Mouse (Mus musculus) lung, adult 2 months (tissue): ENCODE data around the gene Gabarap. TPM values are rescaled to one million over a fixed set of nuclear protein-coding genes. Genes with fewer than 3 reads are reported as not detected.

Experiments used
- DNase-seq: peaks from one replicate; pipeline ENCODE4 v3.0.0; 2022
- H3K4me1 ChIP-seq: fragments of 200-500 bp; 2 replicates; pipeline ENCODE4 v1.6.1; 2011; ENCODE audit warnings: low read length; ENCODE audit not compliant: control insufficient read depth, insufficient read depth
- H3K4me3 ChIP-seq: fragments of 200-500 bp; replicated peaks from 2 replicates; pipeline ENCODE3; 2011; ENCODE audit warnings: low read depth, mild to moderate bottlenecking, control low read depth, low read length; ENCODE audit errors: extremely low read depth
- CTCF ChIP-seq: fragments of 200-500 bp; IDR thresholded peaks from 2 replicates; pipeline ENCODE4 v1.5.1; 2011; ENCODE audit warnings: mild to moderate bottlenecking, low read length, control low read depth; ENCODE audit not compliant: insufficient read depth
- POLR2A ChIP-seq: fragments of 200-500 bp; IDR thresholded peaks from 2 replicates; pipeline ENCODE4 v1.6.1; 2011; ENCODE audit warnings: low read depth, mild to moderate bottlenecking, control low read depth, low read length, borderline replicate concordance; ENCODE audit errors: extremely low read depth
- WGBS: fragments of 180-500 bp; shearing (Covaris S2); methylation state at CpG from one replicate; pipeline ENCODE4 v1.1.7; 2018; 5-methylcytosine and 5-hydroxymethylcytosine counted together
- polyA plus RNA-seq: library from polyadenylated mRNA; depleted of rRNA; stranded (reverse); fragments of >200 nt; gene quantifications from 2 replicates; pipeline ENCODE4 v1.2.3, GENCODE M21; 2012; rRNA removed

The Gabarap gene
- polyA plus RNA-seq, 1 experiment: 615 TPM

DNA sequence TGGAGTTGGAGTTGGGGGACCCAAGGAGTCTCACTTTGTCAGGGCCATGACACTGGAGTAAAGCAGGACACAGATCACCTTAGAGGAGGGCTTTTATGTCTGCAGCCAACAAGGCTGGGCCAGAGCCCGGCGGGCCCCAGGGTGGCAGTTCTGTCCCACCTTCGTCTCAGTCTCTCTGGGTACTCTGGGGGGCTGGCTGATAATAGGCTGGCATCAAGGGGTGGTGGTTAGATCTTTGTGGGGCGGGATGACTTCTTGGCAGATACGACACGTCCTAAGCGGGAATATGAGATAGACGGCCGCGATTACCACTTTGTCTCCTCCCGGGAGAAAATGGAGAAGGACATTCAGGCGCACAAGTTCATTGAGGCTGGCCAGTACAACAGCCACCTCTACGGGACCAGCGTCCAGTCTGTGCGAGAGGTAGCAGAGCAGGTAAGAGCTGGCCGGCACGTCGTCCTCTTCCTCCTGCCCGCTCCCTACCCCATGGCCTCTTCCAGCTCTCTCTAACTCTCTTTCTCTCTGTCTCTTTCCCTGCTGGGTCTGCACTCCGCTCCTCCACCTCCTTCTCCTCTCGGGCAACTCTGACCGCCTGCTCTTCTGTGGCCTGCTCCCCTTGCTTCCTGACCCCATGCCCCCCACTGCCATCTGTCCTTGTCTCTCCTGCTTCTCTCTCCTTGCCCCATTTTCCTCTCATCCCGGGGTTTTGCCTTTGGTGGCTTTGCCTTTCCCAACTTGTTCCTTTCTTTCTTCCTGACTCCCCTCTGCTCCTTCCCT is 51.6 kb downstream of the Gabarap start:
- 86% methylated on average over 23 of the region's 23 CpGs for WGBS
- TF ChIP-seq CTCF: no peak
- no peak for TF ChIP-seq POLR2A
- no peak overlapping the region for H3K4me3 ChIP-seq
- H3K4me1 ChIP-seq: no peaks in the 10 kb centered on the region
- DNase-seq: no peak

- DNase-seq: no peak
- 88% methylated on average over 7 of the region's 7 CpGs for WGBS
- H3K4me3 ChIP-seq: no peak overlapping the region
- TF ChIP-seq POLR2A (no peak), CTCF (no peak)
- no peaks in the 10 kb centered on the region for H3K4me1 ChIP-seq
Observed at GRCm38 (mm10) chr11:70043665-70044064, 52.7 kb downstream of the Gabarap start.

Other genes starting within 250 kb of the Gabarap start
- gene Polr2a, start 232.5 kb upstream of the Gabarap start, polyA plus RNA-seq: 32.0 and 51.1 TPM in 2 replicates
- 1.4 and 2.3 TPM in 2 replicates for gene Slc35g3, start 229.2 kb upstream of the Gabarap start, polyA plus RNA-seq
- 104 and 106 TPM in 2 replicates for gene Zbtb4, start 225.2 kb upstream of the Gabarap start, polyA plus RNA-seq
- 31.5 and 38.0 TPM in 2 replicates for gene Chrnb1, start 195.2 kb upstream of the Gabarap start, polyA plus RNA-seq
- gene Fgf11, start 189.3 kb upstream of the Gabarap start, polyA plus RNA-seq: 6.9 and 8.0 TPM in 2 replicates
- gene Tmem102, start 185.5 kb upstream of the Gabarap start, polyA plus RNA-seq: 9.4 and 9.5 TPM in 2 replicates
- not detected in 2 replicates for gene Gm39566, start 175.8 kb upstream of the Gabarap start, polyA plus RNA-seq
- gene Spem2, start 172.7 kb upstream of the Gabarap start, polyA plus RNA-seq: not detected in 2 replicates
- 0.15 and 0.41 TPM in 2 replicates for gene Spem1, start 169.0 kb upstream of the Gabarap start, polyA plus RNA-seq
- gene Nlgn2, start 153.4 kb upstream of the Gabarap start, polyA plus RNA-seq: 32.3 and 42.0 TPM in 2 replicates
- 151 and 173 TPM in 2 replicates for gene Tmem256, start 152.6 kb upstream of the Gabarap start, polyA plus RNA-seq
- gene Plscr3, start 144.8 kb upstream of the Gabarap start, polyA plus RNA-seq: 192 and 225 TPM in 2 replicates
- gene Tnk1, start 132.4 kb upstream of the Gabarap start, polyA plus RNA-seq: 14.4 and 17.4 TPM in 2 replicates
- not detected in 2 replicates for gene Tmem95, start 113.1 kb upstream of the Gabarap start, polyA plus RNA-seq
- gene Kctd11, start 109.7 kb upstream of the Gabarap start, polyA plus RNA-seq: 12.6 and 19.1 TPM in 2 replicates
- gene Acap1, start 95.6 kb upstream of the Gabarap start, polyA plus RNA-seq: 11.2 and 14.3 TPM in 2 replicates
- gene 2810408A11Rik, start 90.2 kb upstream of the Gabarap start, polyA plus RNA-seq: 0.65 and 1.4 TPM in 2 replicates
- 47.7 and 58.1 TPM in 2 replicates for gene Neurl4, start 90.1 kb upstream of the Gabarap start, polyA plus RNA-seq
- 104 and 112 TPM in 2 replicates for gene Gps2, start 77.3 kb upstream of the Gabarap start, polyA plus RNA-seq
- 216 and 372 TPM in 2 replicates for gene Eif5a, start 69.2 kb upstream of the Gabarap start, polyA plus RNA-seq
- gene Ybx2, start 55.3 kb upstream of the Gabarap start, polyA plus RNA-seq: 4.6 and 6.7 TPM in 2 replicates
- gene Slc2a4, start 43.0 kb upstream of the Gabarap start, polyA plus RNA-seq: 22.3 and 40.4 TPM in 2 replicates
- 60.5 and 63.7 TPM in 2 replicates for gene Cldn7, start 26.4 kb upstream of the Gabarap start, polyA plus RNA-seq
- gene Ctdnep1, start 10.0 kb upstream of the Gabarap start, polyA plus RNA-seq: 88.3 and 102 TPM in 2 replicates
- gene Elp5, start 8.6 kb upstream of the Gabarap start, polyA plus RNA-seq: 38.5 and 53.8 TPM in 2 replicates
- 15.0 and 22.9 TPM in 2 replicates for gene Phf23, start 4.6 kb downstream of the Gabarap start, polyA plus RNA-seq
- 16.7 and 20.8 TPM in 2 replicates for gene Dvl2, start 9.5 kb downstream of the Gabarap start, polyA plus RNA-seq
- 63.1 and 88.6 TPM in 2 replicates for gene Acadvl, start 24.3 kb downstream of the Gabarap start, polyA plus RNA-seq
- 28.0 and 33.7 TPM in 2 replicates for gene Dlg4, start 25.8 kb downstream of the Gabarap start, polyA plus RNA-seq
- 2.4 and 4.9 TPM in 2 replicates for gene Asgr1, start 62.9 kb downstream of the Gabarap start, polyA plus RNA-seq
- gene Asgr2, start 101.5 kb downstream of the Gabarap start, polyA plus RNA-seq: 0.51 and 0.52 TPM in 2 replicates
- 12.1 and 17.7 TPM in 2 replicates for gene Mgl2, start 139.2 kb downstream of the Gabarap start, polyA plus RNA-seq
- gene Clec10a, start 165.1 kb downstream of the Gabarap start, polyA plus RNA-seq: 4.0 and 4.2 TPM in 2 replicates
- 211 and 239 TPM in 2 replicates for gene Slc16a11, start 221.6 kb downstream of the Gabarap start, polyA plus RNA-seq
- 9.2 and 11.3 TPM in 2 replicates for gene Slc16a13, start 229.9 kb downstream of the Gabarap start, polyA plus RNA-seq
- 21.9 and 25.6 TPM in 2 replicates for gene Bcl6b, start 238.7 kb downstream of the Gabarap start, polyA plus RNA-seq
- gene 0610010K14Rik, start 246.8 kb downstream of the Gabarap start, polyA plus RNA-seq: 79.0 and 80.9 TPM in 2 replicates
- 6.6 and 7.2 TPM in 2 replicates for gene Gm21988, start 248.7 kb downstream of the Gabarap start, polyA plus RNA-seq
- gene Rnasek, start 248.7 kb downstream of the Gabarap start, polyA plus RNA-seq: 143 and 168 TPM in 2 replicates